Mouse (Mus musculus): Measurements from ENCODE around the gene Anks1.

The Anks1 gene

DNA sequence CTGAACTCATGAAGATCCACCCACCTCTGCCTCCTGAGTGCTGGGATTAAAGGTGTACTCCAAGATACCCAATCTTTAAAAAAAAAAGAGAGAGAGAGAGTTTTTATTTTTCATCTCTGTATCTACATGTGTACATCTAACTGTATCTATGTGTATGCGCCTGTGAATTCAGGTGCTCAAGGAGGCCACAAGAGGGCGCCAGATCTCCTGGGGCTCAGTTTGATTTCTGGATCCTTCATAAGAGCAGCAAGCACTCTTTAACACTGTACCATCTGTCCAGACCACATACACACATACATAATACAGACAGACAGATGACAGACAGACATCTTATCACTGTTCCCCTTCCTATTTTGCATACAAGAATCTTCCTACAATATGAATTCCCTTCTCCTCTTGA, 183.2 kb downstream of the Anks1 start:
- DNase-seq (ENCODE audit: low spot score in 2 of 2), result no peak

DNA sequence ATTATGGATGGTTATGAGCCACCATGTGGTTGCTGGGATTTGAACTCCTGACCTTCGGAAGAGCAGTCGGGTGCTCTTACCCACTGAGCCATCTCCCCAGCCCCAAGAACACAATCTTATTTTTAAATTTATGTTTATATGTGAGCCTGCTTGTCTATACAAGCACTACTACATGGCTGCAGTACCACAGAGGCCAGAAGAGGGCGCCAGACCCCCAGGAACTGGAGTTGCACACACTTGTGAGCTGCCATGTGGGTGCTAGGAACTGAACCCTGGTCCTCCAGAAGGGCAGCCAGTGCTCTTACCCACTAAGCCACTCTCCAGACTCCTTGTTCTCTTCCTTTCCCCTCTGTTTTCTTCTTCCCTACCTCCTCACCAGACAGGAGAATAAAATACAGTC, 184.7 kb downstream of the Anks1 start:
- DNase-seq (ENCODE audit: low spot score in 2 of 2), result no peak

DNA sequence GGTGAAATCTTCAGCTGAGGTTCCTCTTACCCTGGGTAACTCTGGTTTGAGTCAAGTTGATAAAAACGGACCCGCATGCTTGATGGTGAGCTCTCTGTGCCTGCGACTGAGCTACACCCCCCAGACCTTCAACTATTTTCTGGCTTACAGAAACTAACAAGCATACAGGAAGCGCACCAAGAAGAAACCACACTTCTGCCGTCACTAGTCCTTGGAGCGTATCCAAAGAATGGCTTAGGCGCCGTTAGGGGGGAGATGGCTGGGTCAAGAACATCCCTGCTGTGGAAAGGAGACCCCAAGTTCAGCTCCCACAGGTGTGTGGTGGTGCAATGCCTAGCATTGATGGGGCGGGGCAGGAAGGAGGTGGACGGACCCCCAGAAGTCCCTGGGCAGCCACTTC, 187.3 kb downstream of the Anks1 start:
- no peak for DNase-seq (ENCODE audit: low spot score in 2 of 2)

GRCm38 (mm10) chr17:28097308-28097707, 188.2 kb downstream of the Anks1 start:
- no peak for DNase-seq (ENCODE audit: low spot score in 2 of 2)

GRCm38 (mm10) chr17:28099086-28099485, 190.0 kb downstream of the Anks1 start:
- DNase-seq (ENCODE audit: low spot score in 2 of 2), result no peak

DNA sequence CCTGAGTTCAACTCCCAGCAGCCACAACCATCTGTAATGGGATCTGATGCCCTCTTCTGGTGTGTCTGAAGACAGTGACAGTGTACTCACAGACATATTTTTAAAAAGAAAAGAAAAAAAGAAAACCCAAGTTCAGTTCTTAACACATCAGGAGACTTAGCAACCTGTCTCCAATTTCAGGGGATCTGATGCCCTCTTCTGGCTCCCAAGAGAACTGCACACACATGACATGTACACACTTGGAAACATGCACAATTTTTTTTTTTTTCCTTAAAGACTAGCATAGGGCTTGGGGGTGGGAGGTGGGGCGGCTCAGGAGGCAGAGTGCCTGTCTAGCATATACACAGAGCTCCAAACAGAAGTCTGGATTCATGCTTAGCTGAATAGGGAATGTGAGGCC, 191.6 kb downstream of the Anks1 start:
- DNase-seq (ENCODE audit: low spot score in 2 of 2), result no peak

DNA sequence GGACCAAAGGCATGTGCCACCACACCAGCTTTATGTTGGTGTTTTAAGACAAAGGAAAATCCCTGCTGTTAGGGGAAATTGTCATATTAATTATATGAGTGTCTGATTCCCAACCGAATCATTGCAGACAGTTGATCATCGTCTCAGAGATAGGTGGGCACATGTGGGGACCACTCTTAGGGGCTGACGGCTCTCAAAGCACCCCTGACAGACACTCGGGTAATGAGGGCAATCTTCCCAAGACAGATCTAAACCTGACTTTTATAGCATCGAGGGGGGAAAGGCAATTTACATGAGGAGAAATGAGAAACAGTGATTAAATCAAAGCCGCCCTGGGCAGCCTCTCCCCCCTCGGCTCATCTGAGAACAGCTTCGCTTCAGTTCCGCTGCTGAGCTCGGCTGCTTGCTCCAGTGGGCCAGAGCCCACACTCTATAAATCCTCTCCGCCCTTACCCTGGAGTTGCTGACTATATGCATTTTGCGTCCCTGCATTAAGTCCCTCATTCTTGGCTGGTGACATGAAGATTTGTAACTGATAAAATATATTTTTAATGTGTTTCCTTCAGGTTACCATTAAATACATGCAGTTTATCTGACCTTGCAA, 192.3 kb downstream of the Anks1 start:
- DNase-seq (ENCODE audit: low spot score in 2 of 2), result no peak

- DNase-seq (ENCODE audit: low spot score in 2 of 2), result no peak
Measured at GRCm38 (mm10) chr17:28101902-28102319, 192.8 kb downstream of the Anks1 start.

GRCm38 (mm10) chr17:28104416-28104815, 195.3 kb downstream of the Anks1 start:
- DNase-seq (ENCODE audit: low spot score in 2 of 2), result no peak

DNA sequence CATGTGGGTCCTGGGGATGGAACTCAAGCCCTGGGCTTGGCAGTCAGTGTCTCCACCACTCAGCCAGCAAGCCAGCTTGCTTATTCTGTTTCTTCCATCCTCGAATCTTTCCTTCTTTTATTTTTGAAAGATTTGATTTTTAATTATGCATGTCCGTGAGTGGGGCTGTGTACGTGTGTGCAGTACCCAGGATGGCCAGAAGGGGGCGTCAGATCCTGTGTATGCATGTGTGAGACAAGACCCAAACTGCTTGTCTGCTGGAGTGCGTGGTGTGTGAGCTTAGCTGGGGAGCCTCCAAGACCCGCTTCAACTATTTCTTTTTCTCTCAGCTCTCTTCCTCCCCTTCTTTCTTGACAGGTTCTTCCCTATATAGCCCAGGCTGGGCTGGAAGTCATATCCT, 197.2 kb downstream of the Anks1 start:
- no peak for DNase-seq (ENCODE audit: low spot score in 2 of 2)

DNA sequence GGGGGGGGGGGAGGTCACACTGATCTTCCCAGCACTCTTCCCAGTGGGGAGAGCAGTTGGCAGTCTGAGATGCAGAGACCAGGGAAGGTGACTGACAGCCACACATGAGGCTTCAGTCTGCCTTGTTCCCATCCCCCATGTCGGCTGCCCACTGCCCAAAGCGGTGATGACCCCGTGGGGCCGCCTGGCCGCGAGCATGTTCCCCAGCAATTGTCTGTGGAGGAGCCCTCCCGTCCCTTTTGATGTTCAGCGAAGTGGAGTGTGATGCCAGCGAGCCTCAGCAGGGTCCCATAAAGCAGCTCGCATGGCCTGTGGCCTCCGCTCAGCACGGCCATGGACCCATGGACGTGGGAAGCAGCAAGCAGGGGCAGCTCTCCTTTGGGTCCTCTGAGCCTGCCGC, 198.2 kb downstream of the Anks1 start:
- no peak for DNase-seq (ENCODE audit: low spot score in 2 of 2)

GRCm38 (mm10) chr17:28112266-28112665, 203.2 kb downstream of the Anks1 start:
- DNase-seq (ENCODE audit: low spot score in 2 of 2), result no peak
